Comparison of ENCODE assay signal across 8 mouse cellular contexts in the genomic region with DNA sequence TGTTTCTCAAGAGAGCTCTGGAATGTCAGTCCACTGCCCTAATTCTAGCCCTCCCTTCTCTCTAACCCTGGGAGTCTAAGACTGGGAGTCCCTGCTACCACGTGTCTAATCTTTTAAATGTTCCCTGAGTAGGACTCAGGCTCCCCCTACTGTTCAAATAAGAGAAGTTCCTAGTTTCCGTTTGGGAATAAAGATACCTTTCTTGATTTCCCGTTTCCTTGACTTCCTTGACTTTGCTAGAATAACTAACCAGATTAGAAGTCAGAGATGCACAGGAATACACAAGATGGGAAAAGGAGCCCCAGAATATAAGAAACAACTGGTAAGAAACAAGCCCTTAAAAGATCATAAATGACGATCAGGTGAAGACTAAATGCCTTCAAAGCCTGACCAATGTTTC. TPM values are rescaled to one million over a fixed set of nuclear protein-coding genes. Genes with fewer than 3 reads are reported as not detected.
A peak's percentile ranks its signal among the peaks of the same experiment; 100 is the strongest.
DNase-seq lines count a peak whose midpoint lies in the region; ATAC-seq and TF ChIP-seq lines count a peak whose summit lies in the region.

No protein-coding gene starts in this region.

- peaks cover 57% of the 10 kb centered on the region for H3K36me3 ChIP-seq in E14TG2a.4 (ENCODE audit: insufficient read depth, low read length)
- peaks cover 41% of the 10 kb centered on the region for H3K36me3 ChIP-seq in embryonic facial prominence, embryonic 14.5 days (ENCODE audit: control insufficient read depth, insufficient read depth, low read length)
- peaks cover 41% of the 10 kb centered on the region for H3K36me3 ChIP-seq in midbrain, embryonic 14.5 days (ENCODE audit: control insufficient read depth, insufficient read depth, low read length)

- no peak for ATAC-seq in embryonic facial prominence, embryonic 14.5 days (ENCODE audit: low read depth)
- no peak for ATAC-seq in midbrain, embryonic 14.5 days (ENCODE audit: low FRiP score, low TSS enrichment)

- TF ChIP-seq CTCF in E14TG2a.4 (conservative IDR thresholded peaks at IDR 0.05; ENCODE audit: low read length), result peak; percentile 85

- DNase-seq in cerebellum, adult 9-10 months, result peak; percentile 79
- DNase-seq in cerebellum, postnatal 36 days, result no peak
- peak; percentile 91 for DNase-seq in embryonic facial prominence, embryonic 14.5 days (ENCODE audit: low spot score)
- peak; percentile 85 for DNase-seq in induced T-regulatory cell, adult 2 months (ENCODE audit: low read depth)
- DNase-seq in midbrain, embryonic 14.5 days, result peak; percentile 79
- DNase-seq in spleen, postnatal 4 days (ENCODE audit: low spot score in 2 of 2), result no peak
- no peak for DNase-seq in thymus, postnatal 4 days

- peak overlapping the region; percentile 99 for H3K27ac ChIP-seq in embryonic facial prominence, embryonic 14.5 days (replicated peaks; ENCODE audit: low read depth, low read length)
- peak overlapping the region; percentile 97 for H3K27ac ChIP-seq in midbrain, embryonic 14.5 days (replicated peaks; ENCODE audit: low read depth, low read length)

- no peaks in the 10 kb centered on the region for H3K9me3 ChIP-seq in E14TG2a.4 (ENCODE audit: low read length)
- H3K9me3 ChIP-seq in embryonic facial prominence, embryonic 14.5 days (ENCODE audit: control insufficient read depth, low read length), result no peaks in the 10 kb centered on the region
- no peaks in the 10 kb centered on the region for H3K9me3 ChIP-seq in midbrain, embryonic 14.5 days (ENCODE audit: control insufficient read depth, low read length)

- H3K4me1 ChIP-seq in E14TG2a.4 (replicated peaks; ENCODE audit: low read depth, low read length), result peaks cover 48% of the 10 kb centered on the region
- H3K4me1 ChIP-seq in embryonic facial prominence, embryonic 14.5 days (ENCODE audit: control insufficient read depth, insufficient read depth, low read length), result no peaks in the 10 kb centered on the region
- H3K4me1 ChIP-seq in midbrain, embryonic 14.5 days (ENCODE audit: control insufficient read depth, insufficient read depth, low read length), result peaks cover 8% of the 10 kb centered on the region

- peak overlapping the region; percentile 85 for H3K4me2 ChIP-seq in embryonic facial prominence, embryonic 14.5 days (ENCODE audit: low read depth, low read length)
- peak overlapping the region; percentile 83 for H3K4me2 ChIP-seq in midbrain, embryonic 14.5 days (ENCODE audit: low read length)

- WGBS in embryonic facial prominence, embryonic 14.5 days, result 14% methylated on average over 4 of the region's 4 CpGs
- 16% methylated on average over 4 of the region's 4 CpGs for WGBS in midbrain, embryonic 14.5 days

- peak overlapping the region; percentile 99 for H3K9ac ChIP-seq in embryonic facial prominence, embryonic 14.5 days (ENCODE audit: low read depth, low read length)
- H3K9ac ChIP-seq in midbrain, embryonic 14.5 days (replicated peaks; ENCODE audit: low read length), result peak overlapping the region; percentile 72; the same call in 1 of the 2 replicates

- no peaks in the 10 kb centered on the region for H3K27me3 ChIP-seq in E14TG2a.4 (ENCODE audit: insufficient read depth, low read length)
- no peaks in the 10 kb centered on the region for H3K27me3 ChIP-seq in embryonic facial prominence, embryonic 14.5 days (replicated peaks; ENCODE audit: control insufficient read depth, insufficient read depth, low read length)
- H3K27me3 ChIP-seq in midbrain, embryonic 14.5 days (ENCODE audit: control insufficient read depth, insufficient read depth, low read length), result no peaks in the 10 kb centered on the region

- peak overlapping the region; percentile 94 for H3K4me3 ChIP-seq in E14TG2a.4 (replicated peaks; ENCODE audit: low read length)
- peak overlapping the region; percentile 83 for H3K4me3 ChIP-seq in embryonic facial prominence, embryonic 14.5 days (ENCODE audit: low read depth, low read length)
- peak overlapping the region; percentile 73 for H3K4me3 ChIP-seq in midbrain, embryonic 14.5 days (replicated peaks; ENCODE audit: low read depth, low read length)

RNA-seq across cellular contexts. Expression of gene Zc3h10, which starts 1.2 kb away (rescaled TPM):
- polyA plus RNA-seq in embryonic facial prominence, embryonic 14.5 days (2014; fragmentation: Nextera tagmentation; extraction: Ambion mirVana), result 11.4 and 12.5 TPM in 2 replicates
- 17.6 and 19.6 TPM in 2 replicates for polyA plus RNA-seq in midbrain, embryonic 14.5 days (2014; fragmentation: Nextera tagmentation; extraction: Ambion mirVana)

RNA-seq across cellular contexts. Expression of gene Rpl41, which starts 2.7 kb away (rescaled TPM):
- 4,564 and 5,119 TPM in 2 replicates for polyA plus RNA-seq in embryonic facial prominence, embryonic 14.5 days (2014; fragmentation: Nextera tagmentation; extraction: Ambion mirVana)
- polyA plus RNA-seq in midbrain, embryonic 14.5 days (2014; fragmentation: Nextera tagmentation; extraction: Ambion mirVana), result 2,375 and 2,760 TPM in 2 replicates

RNA-seq across cellular contexts. Expression of gene Pa2g4, which starts 19.4 kb away (rescaled TPM):
- 187 and 202 TPM in 2 replicates for polyA plus RNA-seq in embryonic facial prominence, embryonic 14.5 days (2014; fragmentation: Nextera tagmentation; extraction: Ambion mirVana)
- 122 and 142 TPM in 2 replicates for polyA plus RNA-seq in midbrain, embryonic 14.5 days (2014; fragmentation: Nextera tagmentation; extraction: Ambion mirVana)

RNA-seq across cellular contexts. Expression of gene Esyt1, which starts 20.7 kb away (rescaled TPM):
- polyA plus RNA-seq in embryonic facial prominence, embryonic 14.5 days (2014; fragmentation: Nextera tagmentation; extraction: Ambion mirVana), result 44.2 and 46.8 TPM in 2 replicates
- 6.0 and 10.9 TPM in 2 replicates for polyA plus RNA-seq in midbrain, embryonic 14.5 days (2014; fragmentation: Nextera tagmentation; extraction: Ambion mirVana)

RNA-seq across cellular contexts. Expression of gene Erbb3, which starts 43.1 kb away (rescaled TPM):
- polyA plus RNA-seq in embryonic facial prominence, embryonic 14.5 days (2014; fragmentation: Nextera tagmentation; extraction: Ambion mirVana), result 22.5 and 22.7 TPM in 2 replicates
- 0.26 and 0.47 TPM in 2 replicates for polyA plus RNA-seq in midbrain, embryonic 14.5 days (2014; fragmentation: Nextera tagmentation; extraction: Ambion mirVana)

Comparison
In these comparisons a context has a peak if more than half of its experiments do, and no peak if none do; other contexts are left out.
1. DNase-seq: peak in cerebellum, adult 9-10 months (single experiment), embryonic facial prominence, embryonic 14.5 days (single experiment), induced T-regulatory cell, adult 2 months (single experiment) and midbrain, embryonic 14.5 days (single experiment); none in cerebellum, postnatal 36 days (0 of 2), spleen, postnatal 4 days (0 of 2) and thymus, postnatal 4 days (single experiment).
2. Peak in every context shown above with its lines, with median percentiles within 50 percentile points of each other: H3K4me3 ChIP-seq.